Mouse (Mus musculus) small intestine, adult 2 months (tissue): Measurements from ENCODE around the gene Tril.

ENCODE experiments used
- CTCF ChIP-seq: fragments of 200-500 bp; IDR thresholded peaks from 2 replicates; pipeline ENCODE4 v1.5.1; 2012; ENCODE audit warnings: low read depth, mild to moderate bottlenecking, control low read depth, inconsistent platforms, low read length, moderate library complexity, mixed read lengths; ENCODE audit not compliant: insufficient replicate concordance, insufficient read length; ENCODE audit errors: extremely low read depth
- POLR2A ChIP-seq: fragments of 200-500 bp; IDR thresholded peaks from 2 replicates; pipeline ENCODE4 v1.6.1; 2012; ENCODE audit warnings: low read depth, mild to moderate bottlenecking, control low read depth, inconsistent platforms, low read length, moderate library complexity

- TF ChIP-seq CTCF (no peak), POLR2A (no peak)
Observed at GRCm38 (mm10) chr6:53863011-53863410, 42.4 kb upstream of the Tril start.
